Mouse (Mus musculus): ENCODE results near the gene Mapkbp1.

DNA sequence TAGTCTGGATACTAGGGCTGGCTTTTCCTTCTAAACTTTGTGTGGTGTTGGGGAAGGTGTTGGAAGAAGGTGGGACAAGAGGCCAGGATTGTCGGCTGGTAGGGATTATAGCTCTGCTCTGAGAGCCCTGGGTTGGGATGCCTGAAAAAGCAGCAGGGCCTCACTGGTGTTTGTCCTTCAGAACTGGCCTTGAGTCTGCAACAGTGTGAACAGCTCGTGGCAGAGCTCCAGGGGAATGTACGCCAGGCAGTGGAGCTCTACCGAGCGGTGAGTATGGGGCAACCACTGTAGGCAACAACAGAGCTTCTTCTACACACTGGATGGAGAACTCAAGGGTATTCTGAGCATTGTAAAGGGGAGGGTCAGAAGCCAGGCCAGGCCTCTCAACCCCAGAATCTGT lies 51.8 kb downstream of the Mapkbp1 start:
- TF ChIP-seq POLR2A (IDR thresholded peaks at IDR 0.05; ENCODE audit: low read depth, low read length): no peak
- no peak for TF ChIP-seq CTCF (IDR thresholded peaks at IDR 0.05; ENCODE audit: extremely low read depth, insufficient read depth, insufficient read length, insufficient replicate concordance)

Measured in spleen, adult 2 months (tissue).